Mouse (Mus musculus): Measurements from ENCODE around the gene Vps72. TPM values are rescaled to one million over a fixed set of nuclear protein-coding genes. Genes with fewer than 3 reads are reported as not detected.

Vps72 gene
- polyA plus RNA-seq, 1 experiment from 2014 or later = 221 TPM

Small RNA genes lying within 50 kb of the gene (microRNA-seq; reads per million reads assigned to microRNA genes)
- gene Mir8099-1 = not detected

Other genes with a start within 250 kb of the Vps72 start
- gene Psmb4, start 224.1 kb upstream of the Vps72 start, polyA plus RNA-seq (2015; fragmentation: Nextera tagmentation; extraction: Ambion mirVana) = 366 and 376 TPM in 2 replicates
- gene Selenbp1, start 178.0 kb upstream of the Vps72 start, polyA plus RNA-seq (2015; fragmentation: Nextera tagmentation; extraction: Ambion mirVana) = 10.1 and 14.1 TPM in 2 replicates
- gene Rfx5, start 156.9 kb upstream of the Vps72 start, polyA plus RNA-seq (2015; fragmentation: Nextera tagmentation; extraction: Ambion mirVana) = 5.4 and 5.5 TPM in 2 replicates
- 23.2 and 24.7 TPM in 2 replicates for gene Pi4kb, start 136.3 kb upstream of the Vps72 start, polyA plus RNA-seq (2015; fragmentation: Nextera tagmentation; extraction: Ambion mirVana)
- gene Zfp687, start 95.6 kb upstream of the Vps72 start, polyA plus RNA-seq (2015; fragmentation: Nextera tagmentation; extraction: Ambion mirVana) = 21.6 and 22.8 TPM in 2 replicates
- gene Psmd4, start 68.4 kb upstream of the Vps72 start, polyA plus RNA-seq (2015; fragmentation: Nextera tagmentation; extraction: Ambion mirVana) = 269 and 277 TPM in 2 replicates
- 15.4 and 16.7 TPM in 2 replicates for gene Pip5k1a, start 4.1 kb upstream of the Vps72 start, polyA plus RNA-seq (2015; fragmentation: Nextera tagmentation; extraction: Ambion mirVana)
- gene Tmod4, start 13.5 kb downstream of the Vps72 start, polyA plus RNA-seq (2015; fragmentation: Nextera tagmentation; extraction: Ambion mirVana) = 0.99 and 1.5 TPM in 2 replicates
- 95.9 and 97.1 TPM in 2 replicates for gene Scnm1, start 23.0 kb downstream of the Vps72 start, polyA plus RNA-seq (2015; fragmentation: Nextera tagmentation; extraction: Ambion mirVana)
- gene Lysmd1, start 23.1 kb downstream of the Vps72 start, polyA plus RNA-seq (2015; fragmentation: Nextera tagmentation; extraction: Ambion mirVana) = 36.8 and 38.4 TPM in 2 replicates
- 2.8 and 3.1 TPM in 2 replicates for gene Tnfaip8l2, start 31.3 kb downstream of the Vps72 start, polyA plus RNA-seq (2015; fragmentation: Nextera tagmentation; extraction: Ambion mirVana)
- 31.5 and 31.8 TPM in 2 replicates for gene Sema6c, start 49.4 kb downstream of the Vps72 start, polyA plus RNA-seq (2015; fragmentation: Nextera tagmentation; extraction: Ambion mirVana)
- 4.5 and 4.6 TPM in 2 replicates for gene Gabpb2, start 106.9 kb downstream of the Vps72 start, polyA plus RNA-seq (2015; fragmentation: Nextera tagmentation; extraction: Ambion mirVana)
- 65.5 and 68.9 TPM in 2 replicates for gene Cdc42se1, start 117.7 kb downstream of the Vps72 start, polyA plus RNA-seq (2015; fragmentation: Nextera tagmentation; extraction: Ambion mirVana)
- gene Mllt11, start 121.1 kb downstream of the Vps72 start, polyA plus RNA-seq (2015; fragmentation: Nextera tagmentation; extraction: Ambion mirVana) = 307 and 311 TPM in 2 replicates
- 0.19 and 0.26 TPM in 2 replicates for gene Gm128, start 130.6 kb downstream of the Vps72 start, polyA plus RNA-seq (2015; fragmentation: Nextera tagmentation; extraction: Ambion mirVana)
- 0.13 and 0.25 TPM in 2 replicates for gene Bnipl, start 140.2 kb downstream of the Vps72 start, polyA plus RNA-seq (2015; fragmentation: Nextera tagmentation; extraction: Ambion mirVana)
- gene Mindy1, start 170.3 kb downstream of the Vps72 start, polyA plus RNA-seq (2015; fragmentation: Nextera tagmentation; extraction: Ambion mirVana) = 42.2 and 43.0 TPM in 2 replicates
- 50.3 and 51.8 TPM in 2 replicates for gene Prune1, start 171.1 kb downstream of the Vps72 start, polyA plus RNA-seq (2015; fragmentation: Nextera tagmentation; extraction: Ambion mirVana)
- 0.31 and 0.38 TPM in 2 replicates for gene Anxa9, start 196.2 kb downstream of the Vps72 start, polyA plus RNA-seq (2015; fragmentation: Nextera tagmentation; extraction: Ambion mirVana)
- gene Cers2, start 203.8 kb downstream of the Vps72 start, polyA plus RNA-seq (2015; fragmentation: Nextera tagmentation; extraction: Ambion mirVana) = 91.8 and 93.7 TPM in 2 replicates
- gene Setdb1, start 246.2 kb downstream of the Vps72 start, polyA plus RNA-seq (2015; fragmentation: Nextera tagmentation; extraction: Ambion mirVana) = 45.6 and 46.2 TPM in 2 replicates

Data from hindbrain, embryonic 13.5 days (tissue).